Mouse (Mus musculus): ENCODE measurements around the gene Zdhhc23. TPM values are rescaled to one million over a fixed set of nuclear protein-coding genes. Genes with fewer than 3 reads are reported as not detected.

Gene Zdhhc23
- polyA plus RNA-seq, 1 experiment, result not detected

- Histone ChIP-seq H3K4me2 (ENCODE audit: low read depth) (no peak overlapping the region), H3ac (ENCODE audit: control insufficient read depth, insufficient read length) (no peak overlapping the region), H3K36me3 (ENCODE audit: control insufficient read depth, insufficient read depth) (no peaks in the 10 kb centered on the region), H3K4me3 (no peak overlapping the region), H3K27me3 (ENCODE audit: control insufficient read depth, insufficient read depth, insufficient read length) (no peaks in the 10 kb centered on the region), H3K79me2 (ENCODE audit: control insufficient read depth, insufficient read depth) (no peaks in the 10 kb centered on the region)
- no peak for TF ChIP-seq TCF3 (IDR thresholded peaks at IDR 0.05; ENCODE audit: insufficient read length, low read depth)
- TF ChIP-seq CEBPB (IDR thresholded peaks at IDR 0.05; ENCODE audit: insufficient read depth, poor library complexity, severe bottlenecking), result peak; percentile 55; the same call in 1 of the 2 replicates
Measured at GRCm38 (mm10) chr16:43965781-43966389, 13.7 kb downstream of the Zdhhc23 start.

GRCm38 (mm10) chr16:43963780-43964179 lies 15.8 kb downstream of the Zdhhc23 start:
- Histone ChIP-seq H3K4me3 (no peak overlapping the region), H3K36me3 (ENCODE audit: control insufficient read depth, insufficient read depth) (no peaks in the 10 kb centered on the region), H3K4me2 (ENCODE audit: low read depth) (no peak overlapping the region), H3K79me2 (ENCODE audit: control insufficient read depth, insufficient read depth) (no peaks in the 10 kb centered on the region), H3ac (ENCODE audit: control insufficient read depth, insufficient read length) (no peak overlapping the region), H3K27me3 (ENCODE audit: control insufficient read depth, insufficient read depth, insufficient read length) (no peaks in the 10 kb centered on the region)
- no peak for TF ChIP-seq MYOG (IDR thresholded peaks at IDR 0.05; ENCODE audit: control insufficient read depth in 1 of 3, insufficient read depth in 1 of 3, insufficient read length in 2 of 3, low read depth in 2 of 3)
- TF ChIP-seq POLR2A (IDR thresholded peaks at IDR 0.05; ENCODE audit: insufficient read length, low read depth), result no peak
- TF ChIP-seq MYOD1 (IDR thresholded peaks at IDR 0.05; ENCODE audit: control insufficient read depth in 1 of 3, insufficient read length in 2 of 3, low read depth in 2 of 3), result no peak
- TF ChIP-seq TCF12 (IDR thresholded peaks at IDR 0.05; ENCODE audit: insufficient read depth, poor library complexity, severe bottlenecking), result no peak
- no peak for TF ChIP-seq E2F4 (IDR thresholded peaks at IDR 0.05; ENCODE audit: insufficient read depth)
- TF ChIP-seq POLR2AphosphoS2 (IDR thresholded peaks at IDR 0.05; ENCODE audit: insufficient read length, low read depth), result no peak
- no peak for TF ChIP-seq CEBPB (IDR thresholded peaks at IDR 0.05; ENCODE audit: insufficient read depth, poor library complexity, severe bottlenecking)

- H3ac ChIP-seq (ENCODE audit: control insufficient read depth, insufficient read length), result no peak overlapping the region
- H3K36me3 ChIP-seq (ENCODE audit: control insufficient read depth, insufficient read depth), result no peaks in the 10 kb centered on the region
- H3K4me2 ChIP-seq (ENCODE audit: low read depth), result no peak overlapping the region
- H3K27me3 ChIP-seq (ENCODE audit: control insufficient read depth, insufficient read depth, insufficient read length), result no peaks in the 10 kb centered on the region
- H3K4me3 ChIP-seq, result no peak overlapping the region
- TF ChIP-seq SRF (IDR thresholded peaks at IDR 0.05; ENCODE audit: control insufficient read depth, insufficient read length, low read depth) (no peak), CEBPB (IDR thresholded peaks at IDR 0.05; ENCODE audit: insufficient read depth, poor library complexity, severe bottlenecking) (no peak), POLR2AphosphoS2 (IDR thresholded peaks at IDR 0.05; ENCODE audit: insufficient read length, low read depth) (no peak), MYOD1 (IDR thresholded peaks at IDR 0.05; ENCODE audit: control insufficient read depth in 1 of 3, insufficient read length in 2 of 3, low read depth in 2 of 3) (no peak), USF1 (IDR thresholded peaks at IDR 0.05; ENCODE audit: low read depth) (no peak), TCF12 (IDR thresholded peaks at IDR 0.05; ENCODE audit: insufficient read depth, poor library complexity, severe bottlenecking) (no peak), REST (IDR thresholded peaks at IDR 0.05; ENCODE audit: insufficient read depth, insufficient read length) (no peak), E2F4 (IDR thresholded peaks at IDR 0.05; ENCODE audit: insufficient read depth) (no peak), POLR2A (IDR thresholded peaks at IDR 0.05; ENCODE audit: insufficient read length, low read depth) (no peak), TCF3 (IDR thresholded peaks at IDR 0.05; ENCODE audit: insufficient read length, low read depth) (no peak)
- no peaks in the 10 kb centered on the region for H3K79me2 ChIP-seq (ENCODE audit: control insufficient read depth, insufficient read depth)
Measured at GRCm38 (mm10) chr16:43963291-43963690, 16.3 kb downstream of the Zdhhc23 start.

GRCm38 (mm10) chr16:43958038-43958437 lies 21.6 kb downstream of the Zdhhc23 start:
- no peak overlapping the region for H3K4me3 ChIP-seq
- H3K79me2 ChIP-seq (ENCODE audit: control insufficient read depth, insufficient read depth), result no peaks in the 10 kb centered on the region
- H3K27me3 ChIP-seq (ENCODE audit: control insufficient read depth, insufficient read depth, insufficient read length), result no peaks in the 10 kb centered on the region
- H3ac ChIP-seq (ENCODE audit: control insufficient read depth, insufficient read length), result no peak overlapping the region
- TF ChIP-seq MYOG (IDR thresholded peaks at IDR 0.05; ENCODE audit: control insufficient read depth in 1 of 3, insufficient read depth in 1 of 3, insufficient read length in 2 of 3, low read depth in 2 of 3) (no peak), TCF3 (IDR thresholded peaks at IDR 0.05; ENCODE audit: insufficient read length, low read depth) (no peak), E2F4 (IDR thresholded peaks at IDR 0.05; ENCODE audit: insufficient read depth) (no peak), CEBPB (IDR thresholded peaks at IDR 0.05; ENCODE audit: insufficient read depth, poor library complexity, severe bottlenecking) (no peak)
- no peaks in the 10 kb centered on the region for H3K36me3 ChIP-seq (ENCODE audit: control insufficient read depth, insufficient read depth)
- H3K4me2 ChIP-seq (ENCODE audit: low read depth), result no peak overlapping the region

GRCm38 (mm10) chr16:43954913-43955312 lies 24.7 kb downstream of the Zdhhc23 start:
- Histone ChIP-seq H3K27me3 (ENCODE audit: control insufficient read depth, insufficient read depth, insufficient read length) (no peaks in the 10 kb centered on the region), H3K4me3 (no peak overlapping the region), H3K36me3 (ENCODE audit: control insufficient read depth, insufficient read depth) (no peaks in the 10 kb centered on the region), H3K4me2 (ENCODE audit: low read depth) (no peak overlapping the region), H3K79me2 (ENCODE audit: control insufficient read depth, insufficient read depth) (no peaks in the 10 kb centered on the region), H3ac (ENCODE audit: control insufficient read depth, insufficient read length) (no peak overlapping the region)
- TF ChIP-seq REST (IDR thresholded peaks at IDR 0.05; ENCODE audit: insufficient read depth, insufficient read length) (no peak), TCF3 (IDR thresholded peaks at IDR 0.05; ENCODE audit: insufficient read length, low read depth) (no peak), CEBPB (IDR thresholded peaks at IDR 0.05; ENCODE audit: insufficient read depth, poor library complexity, severe bottlenecking) (no peak), MYOD1 (IDR thresholded peaks at IDR 0.05; ENCODE audit: control insufficient read depth in 1 of 3, insufficient read length in 2 of 3, low read depth in 2 of 3) (no peak), MAX (IDR thresholded peaks at IDR 0.05; ENCODE audit: low read depth) (no peak), MYOG (IDR thresholded peaks at IDR 0.05; ENCODE audit: control insufficient read depth in 1 of 3, insufficient read depth in 1 of 3, insufficient read length in 2 of 3, low read depth in 2 of 3) (no peak), SRF (IDR thresholded peaks at IDR 0.05; ENCODE audit: control insufficient read depth, insufficient read length, low read depth) (no peak)
